Mouse (Mus musculus) T-helper 1 cell (primary cell): ENCODE data around the gene Aldh3b2.

Experiments used
- in situ Hi-C: fragments of 300-600 bp; cut with MboI, MseI; formaldehyde crosslinking; loops from one replicate; pipeline ENCODE4 v1.15.1; 2025; ENCODE audit warnings: high pct_unique_total_duplicates

The Aldh3b2 gene

DNA sequence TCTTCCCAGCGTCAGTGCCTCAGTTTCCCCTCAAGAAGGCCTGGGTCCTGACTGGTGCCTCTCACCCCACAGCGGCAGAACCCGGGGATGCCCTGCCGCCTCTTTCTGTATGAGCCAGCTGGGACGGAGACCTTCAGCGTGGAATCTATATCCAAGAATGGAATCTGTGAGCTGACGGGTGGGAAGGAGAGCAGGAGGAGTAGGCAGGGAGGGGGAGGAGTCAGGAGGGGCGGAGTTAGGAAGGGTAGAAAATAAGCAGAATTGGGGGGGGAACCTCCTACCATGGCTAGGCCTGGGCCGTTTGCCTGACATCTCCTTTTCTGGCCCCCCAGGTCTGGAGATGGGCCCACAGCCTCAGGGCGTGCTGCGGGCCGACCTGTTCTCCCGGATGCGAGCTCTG, 15.9 kb downstream of the Aldh3b2 start:
- in situ Hi-C loops, result no loop called here

DNA sequence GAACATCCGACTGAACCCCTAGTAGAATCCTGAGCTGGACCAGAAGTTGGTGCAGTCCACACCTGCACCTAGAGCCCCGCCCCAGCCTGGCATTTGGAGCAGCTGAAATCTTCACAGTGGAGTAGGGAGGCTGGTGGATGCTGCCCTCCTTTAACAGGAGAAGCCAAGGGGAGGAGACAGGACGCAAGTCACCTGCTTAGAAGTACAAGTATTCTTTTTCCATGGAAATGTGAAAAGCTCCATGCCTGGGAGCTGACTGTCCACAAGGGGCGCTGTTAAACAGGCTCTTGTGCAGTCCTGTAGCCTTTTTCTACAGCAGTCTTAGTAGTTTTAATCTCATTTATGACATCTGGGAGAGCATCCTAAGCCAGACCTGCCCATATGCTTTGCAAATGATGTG, 16.6 kb downstream of the Aldh3b2 start:
- in situ Hi-C loops, result no loop called here

DNA sequence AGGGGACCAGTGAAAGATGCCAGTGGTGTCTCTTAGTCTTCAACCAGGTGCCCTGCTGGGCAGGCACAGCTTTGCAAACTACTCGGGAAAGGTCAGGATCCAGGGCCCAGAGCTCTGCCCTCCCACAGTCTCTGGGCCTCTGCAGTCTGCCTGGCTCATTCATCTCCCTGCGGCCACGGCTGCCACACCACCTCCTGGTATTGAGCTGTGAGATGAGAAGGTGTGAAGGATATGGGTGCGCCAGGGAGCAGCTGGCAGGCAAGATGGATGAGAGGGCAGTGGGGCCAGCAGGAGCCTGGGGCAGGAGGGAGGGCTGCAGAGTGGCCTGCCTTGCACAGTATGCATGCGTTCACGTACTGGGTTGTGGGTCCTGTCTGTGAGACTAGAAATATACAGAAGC, 18.7 kb downstream of the Aldh3b2 start:
- in situ Hi-C loops, result no loop called here

DNA sequence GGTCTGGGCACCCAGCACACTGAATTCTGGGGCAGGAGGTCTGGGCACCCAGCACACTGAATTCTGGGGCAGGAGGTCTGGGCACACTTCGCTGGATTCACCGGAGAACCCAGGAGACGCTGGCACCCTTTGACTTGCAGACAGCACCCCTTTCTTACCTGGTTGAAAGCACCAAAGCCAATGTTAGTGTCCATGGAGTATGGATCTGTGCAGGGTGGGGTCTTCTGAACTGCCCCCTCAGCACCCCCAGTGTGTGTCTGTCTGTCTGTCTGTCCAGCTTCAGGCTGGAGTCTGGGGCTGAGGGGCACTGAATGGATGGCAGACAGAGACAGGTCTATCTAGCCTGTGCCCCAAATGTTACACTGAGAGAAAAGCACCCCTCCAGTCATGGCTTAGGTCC, 19.4 kb downstream of the Aldh3b2 start:
- in situ Hi-C loops, result no loop called here

DNA sequence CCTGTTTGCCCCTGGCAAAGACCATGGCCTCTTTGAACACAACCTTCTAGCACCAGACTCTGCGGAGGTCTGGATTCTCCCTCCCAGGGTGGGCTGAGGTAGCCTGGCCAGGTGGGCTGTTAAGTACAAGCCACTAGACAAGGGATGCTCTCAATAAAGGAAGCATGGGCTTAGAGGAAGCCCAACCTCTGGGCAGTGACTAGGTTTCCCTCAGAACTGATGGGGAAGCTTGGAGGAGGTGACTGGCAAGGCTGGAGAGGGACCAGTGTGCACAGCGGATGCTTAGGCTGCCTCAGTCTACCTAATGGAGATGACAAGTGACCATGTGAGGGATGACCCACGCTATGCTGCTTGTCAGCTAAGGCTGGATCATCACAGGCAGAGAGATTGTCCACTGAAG, 19.8 kb downstream of the Aldh3b2 start:
- in situ Hi-C loops, result no loop called here

DNA sequence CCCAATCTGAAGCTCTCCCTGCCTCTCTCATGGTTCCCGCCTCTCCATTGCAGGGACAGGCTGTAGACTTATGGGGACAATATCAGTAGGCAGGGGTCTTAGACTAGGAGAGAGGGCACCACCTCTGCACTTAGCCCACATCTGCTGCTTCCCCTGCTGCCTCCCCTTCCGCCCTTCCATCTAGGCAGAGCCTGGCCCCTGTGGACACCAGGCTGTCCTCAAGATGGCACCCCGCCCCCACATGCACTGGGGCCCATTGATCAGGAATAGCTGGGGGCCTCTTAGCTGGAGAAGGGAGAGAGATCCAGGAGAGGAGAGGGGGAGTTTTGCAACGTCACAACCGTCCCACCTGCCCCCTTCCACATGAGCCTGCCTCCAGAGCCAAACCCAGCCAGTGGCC, 20.3 kb downstream of the Aldh3b2 start, which contains the start of gene Tbx10:
Gene Tbx10 (plus strand): TSS at position 337 of the 400 bp plus-strand sequence.
- in situ Hi-C loops, result no loop called here

DNA sequence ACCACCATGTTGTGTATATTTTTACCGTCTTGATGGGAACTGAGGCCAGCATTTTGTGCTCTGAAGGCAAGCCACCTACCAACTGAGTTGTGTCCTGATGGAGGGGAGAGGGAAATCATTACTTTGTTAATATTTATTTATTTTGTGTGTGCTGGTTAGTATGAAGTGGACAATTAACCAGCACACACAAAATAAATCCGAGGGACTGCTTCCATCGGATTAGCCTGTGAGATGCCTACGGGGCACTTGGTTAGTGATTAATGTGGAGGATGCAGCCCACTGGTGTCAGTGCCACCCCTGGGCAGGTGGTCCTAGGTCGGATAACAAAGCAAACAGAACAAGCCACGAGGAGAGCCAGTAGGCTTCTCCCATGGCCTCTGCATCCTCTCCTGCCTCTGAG, 22.8 kb downstream of the Aldh3b2 start:
- in situ Hi-C loops, result no loop called here

DNA sequence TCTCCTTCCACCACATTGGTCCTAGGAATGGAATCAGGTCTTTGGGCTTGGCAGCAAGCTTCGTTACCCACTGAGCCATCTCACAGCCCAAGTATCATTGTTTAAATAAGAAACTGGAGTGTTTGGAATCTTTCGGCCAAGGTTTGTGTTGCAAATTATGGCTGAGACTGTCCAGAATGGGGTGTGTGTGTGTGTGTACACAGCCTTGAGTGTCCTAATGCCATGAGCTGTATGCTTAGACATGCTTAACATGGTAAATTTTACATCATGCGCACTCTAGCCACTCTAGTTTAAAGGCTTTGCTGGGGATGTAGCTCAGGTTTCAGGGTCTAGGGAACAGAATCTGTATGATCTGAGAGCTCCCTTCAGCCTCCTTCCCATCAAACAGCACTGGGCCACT, 23.4 kb downstream of the Aldh3b2 start:
- in situ Hi-C loops, result no loop called here

DNA sequence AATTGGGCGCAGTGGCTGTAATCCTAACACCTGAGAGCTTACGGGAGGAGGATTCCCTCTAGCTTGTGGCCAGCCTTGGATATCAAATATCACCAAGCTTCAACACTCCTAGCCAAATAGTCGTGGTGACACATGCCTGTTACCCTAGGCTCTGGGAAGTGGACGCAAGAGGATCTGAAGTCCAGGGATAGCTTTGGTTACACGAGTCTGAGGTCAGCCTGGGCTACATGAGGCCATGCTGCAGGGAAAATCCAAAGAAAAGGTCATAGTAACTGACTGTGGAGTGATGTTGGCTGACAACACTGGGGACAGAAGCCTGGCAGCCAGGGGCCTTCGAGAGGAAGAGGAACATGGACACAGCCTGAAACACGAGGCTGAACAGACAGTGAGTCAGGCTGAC, 24.0 kb downstream of the Aldh3b2 start:
- in situ Hi-C loops, result no loop called here

DNA sequence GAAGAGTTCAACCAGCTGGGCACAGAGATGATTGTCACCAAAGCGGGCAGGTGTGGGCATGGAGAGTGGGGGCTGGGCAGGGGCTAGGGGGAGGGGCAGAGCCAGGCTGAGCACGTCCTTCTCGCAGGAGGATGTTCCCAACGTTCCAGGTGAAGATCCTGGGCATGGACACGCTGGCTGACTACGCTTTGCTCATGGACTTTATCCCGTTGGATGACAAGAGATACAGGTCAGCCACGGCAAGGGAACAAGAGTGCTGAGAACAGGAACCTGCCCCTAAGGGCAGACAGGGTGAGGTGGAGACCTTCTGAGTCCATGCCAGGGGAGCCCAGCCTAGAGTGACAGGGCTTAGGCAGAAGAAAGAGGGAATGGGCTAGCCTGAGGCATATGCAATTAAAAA, 24.6 kb downstream of the Aldh3b2 start:
- in situ Hi-C loops, result no loop called here

DNA sequence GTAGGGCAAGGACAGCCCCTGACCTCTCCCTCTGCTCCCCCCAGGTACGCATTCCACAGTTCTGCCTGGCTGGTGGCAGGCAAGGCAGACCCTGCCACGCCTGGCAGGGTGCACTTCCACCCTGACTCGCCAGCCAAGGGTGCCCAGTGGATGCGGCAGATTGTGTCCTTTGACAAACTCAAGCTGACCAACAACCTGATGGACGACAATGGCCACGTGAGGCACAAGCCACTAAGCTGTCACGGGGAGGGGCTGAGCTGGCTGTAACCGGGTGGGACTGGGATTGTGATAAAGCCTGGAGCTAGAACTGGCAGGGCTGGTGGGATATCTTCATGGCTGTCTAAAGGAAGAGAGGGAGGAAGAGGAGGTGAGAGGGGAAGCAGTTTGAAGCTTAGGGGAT, 25.1 kb downstream of the Aldh3b2 start:
- in situ Hi-C loops, result no loop called here

DNA sequence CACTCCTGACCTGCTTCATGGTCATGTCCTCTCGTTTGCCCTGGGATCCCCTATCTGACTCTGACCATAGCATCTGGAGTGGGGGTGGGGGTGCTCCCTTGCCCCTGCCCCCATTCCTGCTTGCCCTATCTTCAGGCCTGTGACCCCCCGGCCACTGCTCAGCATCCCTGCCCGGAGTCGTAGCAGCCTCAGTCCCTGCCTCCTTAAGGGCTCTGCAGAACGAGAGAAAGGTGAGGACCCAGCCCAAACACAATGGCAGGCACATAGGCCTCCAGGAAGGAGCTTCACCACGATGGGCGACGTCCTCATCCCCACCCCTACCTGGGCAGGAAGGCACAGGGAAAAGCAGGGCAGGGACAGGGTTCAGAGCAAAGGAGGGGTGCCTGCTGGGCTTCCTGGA, 26.2 kb downstream of the Aldh3b2 start:
- in situ Hi-C loops, result no loop called here

DNA sequence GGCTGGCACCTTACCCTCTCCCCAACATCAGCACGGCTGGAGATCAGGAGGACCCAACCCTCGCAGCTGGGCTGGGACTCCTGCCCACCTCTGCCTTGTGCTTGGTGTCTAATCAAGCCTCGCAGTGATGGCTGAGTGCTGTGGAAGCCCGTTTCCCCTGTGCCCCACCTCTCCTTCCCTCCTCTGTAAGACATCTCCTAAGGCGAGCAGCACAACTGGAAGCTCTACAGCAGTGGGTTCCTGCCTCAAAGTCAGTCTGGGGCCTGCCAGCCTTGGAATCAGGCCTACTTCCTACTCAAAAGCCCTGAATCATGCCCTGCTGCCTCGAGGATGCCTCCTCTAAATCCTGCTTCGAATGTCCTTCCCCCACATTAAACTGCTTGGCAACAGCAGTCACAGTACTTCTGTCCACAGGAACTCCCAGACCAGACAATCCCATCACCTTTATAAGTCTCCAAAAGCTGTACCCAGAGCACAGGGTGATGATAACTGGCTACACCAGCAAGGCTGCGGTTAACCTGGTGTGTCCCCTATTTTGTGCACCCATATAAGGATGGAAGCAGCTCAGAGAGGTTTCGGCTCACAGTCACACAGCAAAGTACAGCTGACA, 27.1 kb downstream of the Aldh3b2 start:
- in situ Hi-C loops, result no loop called here

DNA sequence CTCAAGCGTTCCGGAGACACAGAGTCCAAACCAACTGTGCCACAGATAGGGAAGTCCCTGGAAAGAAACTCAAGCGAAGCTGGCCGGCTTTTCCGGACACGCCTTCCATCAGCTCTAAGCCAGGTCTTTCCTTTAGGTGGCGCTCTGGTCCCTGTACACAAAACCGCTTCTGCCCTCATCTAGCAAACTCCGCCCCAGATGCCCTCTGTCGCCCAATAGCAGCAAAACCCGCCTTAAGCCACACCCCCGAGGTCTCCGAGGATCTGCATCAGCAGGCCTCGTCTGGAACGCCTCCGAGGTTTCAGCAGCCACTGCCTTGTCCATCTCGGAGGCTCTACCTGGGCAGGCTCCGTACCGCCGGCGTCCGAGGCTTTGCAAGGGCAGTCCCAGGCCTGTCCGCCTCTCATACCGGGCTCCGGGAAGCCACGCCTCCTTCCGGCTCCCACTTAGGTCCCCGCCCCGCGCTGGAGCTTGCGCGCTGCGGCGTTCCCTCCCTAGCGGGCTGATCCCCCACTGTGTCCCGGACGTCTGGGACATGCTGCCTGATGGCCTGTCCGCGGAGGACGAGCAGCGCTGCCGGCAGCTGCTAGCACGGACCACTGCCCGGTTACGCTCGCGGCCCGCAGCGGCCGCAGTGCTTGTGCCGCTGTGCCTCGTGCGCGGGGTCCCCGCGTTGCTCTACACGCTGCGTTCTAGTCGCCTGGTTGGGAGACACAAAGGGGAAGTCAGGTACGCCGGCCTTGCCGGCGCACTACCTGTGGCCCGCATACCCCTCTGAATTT, 28.2 kb downstream of the Aldh3b2 start, which contains the start of the genes Nudt8 and Gm49405:
Gene Nudt8 (plus strand): TSS at position 462 of the 782 bp plus-strand sequence.
Gene Gm49405 (plus strand): TSS at position 508 of the 782 bp plus-strand sequence.
- in situ Hi-C loops, result no loop called here

DNA sequence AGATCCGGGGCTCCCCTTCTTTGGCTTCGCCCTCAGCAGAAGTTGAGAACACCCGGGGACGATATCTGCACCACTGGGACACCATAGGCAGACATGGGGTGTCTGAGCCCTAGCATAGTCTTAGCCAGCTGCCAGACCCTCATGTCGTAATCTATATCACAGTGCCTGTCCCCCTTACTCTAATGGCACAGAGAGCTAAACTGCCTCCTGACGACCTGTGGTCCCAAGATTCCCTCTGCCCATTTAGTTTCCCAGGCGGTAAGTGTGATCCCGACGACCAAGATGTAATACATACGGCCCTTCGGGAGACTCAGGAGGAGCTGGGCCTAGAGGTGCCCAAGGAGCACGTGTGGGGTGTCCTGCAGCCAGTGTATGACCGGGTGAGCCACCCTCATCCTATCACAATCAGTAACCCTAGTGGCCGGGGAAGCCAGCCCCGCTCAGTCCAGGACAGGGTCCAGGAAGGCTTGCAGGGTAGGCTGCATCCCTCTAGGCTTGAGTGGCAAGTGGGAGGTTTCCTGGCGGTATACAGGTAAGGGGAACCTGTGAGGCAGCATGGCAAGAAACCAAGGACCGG, 28.9 kb downstream of the Aldh3b2 start:
- in situ Hi-C loops, result no loop called here

DNA sequence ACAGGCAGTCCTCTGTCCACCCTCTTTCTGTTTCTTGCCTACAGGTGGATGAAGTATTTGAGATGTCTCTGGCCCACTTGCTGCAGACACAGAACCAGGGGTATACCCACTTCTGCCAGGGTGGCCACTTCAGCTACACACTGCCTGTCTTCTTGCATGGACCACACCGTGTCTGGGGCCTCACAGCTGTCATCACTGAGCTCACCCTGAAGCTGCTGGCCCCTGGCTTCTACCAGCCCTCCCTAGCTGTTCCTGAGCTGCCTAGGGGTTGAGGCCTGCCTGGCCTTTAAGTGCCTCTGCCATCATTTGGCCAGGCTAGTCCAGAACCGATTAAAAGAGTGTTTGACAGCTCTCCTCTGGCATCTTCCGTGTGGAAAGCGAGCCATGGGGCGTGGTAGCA, 29.6 kb downstream of the Aldh3b2 start:
- in situ Hi-C loops, result no loop called here

DNA sequence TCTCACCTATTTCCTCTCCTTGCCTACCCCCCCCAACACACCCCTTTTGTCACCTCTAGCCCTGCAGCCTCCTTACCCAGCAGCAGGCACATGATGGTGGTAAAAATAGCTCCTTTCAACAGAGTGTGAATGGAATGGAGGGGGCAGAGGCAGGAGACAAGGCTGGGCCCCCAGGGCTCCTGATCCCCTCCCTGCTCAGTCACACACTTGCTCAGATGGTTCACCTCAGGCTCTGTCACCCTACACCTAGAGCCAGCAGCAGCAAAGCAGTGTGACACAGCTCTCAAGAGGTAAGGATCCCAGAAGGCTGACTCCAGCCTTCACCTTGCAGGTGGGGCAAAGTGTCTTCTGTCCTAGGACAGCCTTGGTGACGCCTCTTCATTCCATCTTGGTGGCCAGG, 31.0 kb downstream of the Aldh3b2 start, which contains the start of gene Doc2g:
Gene Doc2g (plus strand): TSS at position 202 of the 400 bp plus-strand sequence.
- in situ Hi-C loops, result no loop called here

DNA sequence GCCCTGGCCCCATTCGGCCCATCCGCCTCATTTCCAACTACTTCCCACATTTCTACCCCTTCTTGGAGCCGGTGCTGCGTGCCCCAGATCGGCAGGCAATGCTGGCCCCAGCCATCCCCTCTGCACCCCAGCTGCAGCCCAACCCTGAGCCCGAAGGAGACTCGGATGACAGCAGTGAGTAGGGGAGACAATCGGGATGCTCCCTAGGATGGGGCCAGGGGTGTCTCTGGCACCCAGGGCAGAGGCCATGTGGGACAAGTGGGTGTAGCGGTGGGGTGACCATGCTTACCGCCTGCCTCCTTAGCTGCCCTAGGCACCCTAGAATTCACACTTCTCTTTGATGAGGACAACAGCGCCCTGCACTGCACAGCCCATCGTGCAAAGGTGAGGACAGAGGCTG, 31.5 kb downstream of the Aldh3b2 start:
- in situ Hi-C loops, result no loop called here

DNA sequence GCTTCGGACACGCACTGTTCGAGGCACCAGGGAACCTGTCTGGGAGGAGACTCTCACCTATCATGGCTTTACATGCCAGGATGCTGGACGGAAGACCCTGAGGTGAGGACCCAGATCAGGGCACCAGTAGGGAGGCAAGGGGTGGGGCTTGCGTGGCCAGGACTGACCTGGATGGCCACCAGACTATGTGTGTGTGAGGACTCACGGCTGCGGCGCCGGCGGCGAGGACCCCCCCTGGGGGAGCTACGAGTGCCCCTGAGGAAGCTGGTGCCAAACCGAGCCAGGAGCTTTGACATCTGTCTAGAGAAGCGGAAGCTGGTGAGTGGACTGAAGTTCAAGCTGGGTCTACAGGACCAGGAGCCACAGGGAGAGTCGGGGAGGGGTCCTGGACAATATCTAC, 32.2 kb downstream of the Aldh3b2 start:
- in situ Hi-C loops, result no loop called here

DNA sequence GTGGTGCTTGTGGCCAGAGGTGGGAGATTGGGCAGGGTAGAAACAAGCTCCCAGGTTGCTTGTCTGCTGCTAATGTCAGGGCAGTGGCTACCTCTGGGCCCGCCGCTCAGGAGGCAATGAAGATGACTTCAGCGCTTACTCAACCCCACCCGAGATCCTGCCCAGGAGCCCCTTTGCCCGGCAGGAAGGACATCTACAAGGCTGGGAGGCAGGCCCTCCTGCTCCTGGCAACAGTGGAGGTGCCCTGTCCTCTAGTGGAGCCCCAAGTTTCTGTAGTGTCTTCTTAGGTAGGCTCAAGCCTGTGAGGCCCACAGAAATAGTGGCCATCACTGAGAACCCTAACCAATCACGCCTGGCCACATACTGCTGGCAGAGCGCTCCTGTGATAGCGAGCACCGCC, 33.0 kb downstream of the Aldh3b2 start:
- in situ Hi-C loops, result no loop called here

DNA sequence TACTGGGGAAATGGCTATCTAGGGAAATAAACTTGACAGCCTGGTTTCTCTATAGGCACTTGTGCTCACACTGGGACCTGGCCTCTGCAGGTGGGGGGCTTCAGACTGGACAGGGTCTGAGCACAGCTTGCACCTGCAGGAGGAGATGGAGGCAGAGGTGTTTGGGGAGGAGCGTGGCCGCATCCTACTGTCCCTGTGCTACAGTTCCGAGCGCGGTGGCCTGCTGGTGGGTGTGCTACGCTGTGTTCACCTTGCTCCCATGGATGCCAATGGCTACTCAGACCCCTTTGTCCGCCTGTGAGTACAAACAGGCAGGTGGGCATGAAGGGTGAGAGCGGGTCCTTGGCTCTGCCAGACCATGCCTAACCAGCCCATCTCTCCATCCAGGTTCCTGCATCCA, 33.8 kb downstream of the Aldh3b2 start:
- in situ Hi-C loops, result no loop called here

DNA sequence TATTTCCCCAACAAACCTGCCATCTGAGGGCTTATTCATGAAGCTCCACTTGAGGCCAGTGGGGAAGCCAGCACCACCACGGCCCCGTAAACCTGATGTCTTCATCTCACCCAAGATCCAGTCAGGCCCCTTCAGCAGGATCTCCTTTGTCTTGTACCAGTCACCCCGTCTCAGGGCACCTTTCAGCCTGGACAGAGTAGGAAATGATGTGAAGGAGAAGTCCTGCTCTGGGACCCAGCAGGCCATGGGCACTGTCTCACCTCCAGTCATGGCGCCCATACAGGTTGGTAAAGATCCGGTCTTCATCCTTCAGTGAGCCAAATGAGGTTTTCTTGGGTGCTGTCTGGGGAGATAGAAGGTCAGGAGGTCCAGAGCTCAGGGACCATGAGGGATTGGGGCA, 39.0 kb downstream of the Aldh3b2 start:
- in situ Hi-C loops, result no loop called here
